Mouse (Mus musculus): ENCODE results near the gene Hspa14.

Hspa14 gene

GRCm38 (mm10) chr2:3512552-3513454 is at the start of gene Hspa14, which contains the start of the genes Gm45902 and Cdnf:
Gene Hspa14, minus strand, starts transcription at chr2:3512814.
Gene Gm45902, minus strand, starts transcription at chr2:3512790.
Gene Cdnf, plus strand, starts transcription at chr2:3513030.
- DNase-seq (ENCODE audit: low read depth, low spot score), result peak; percentile 99

GRCm38 (mm10) chr2:3546588-3546987 is 34.0 kb upstream of the Hspa14 start:
- DNase-seq (ENCODE audit: low read depth, low spot score), result peak; percentile 28

GRCm38 (mm10) chr2:3546055-3546454 is 33.4 kb upstream of the Hspa14 start:
- no peak for DNase-seq (ENCODE audit: low read depth, low spot score)

- DNase-seq (ENCODE audit: low read depth, low spot score), result no peak
These were observed 28.9 kb upstream of the Hspa14 start for GRCm38 (mm10) chr2:3541307-3542079.

GRCm38 (mm10) chr2:3526288-3526687 is 13.7 kb upstream of the Hspa14 start:
- no peak for DNase-seq (ENCODE audit: low read depth, low spot score)

GRCm38 (mm10) chr2:3522558-3522957 is 9.9 kb upstream of the Hspa14 start:
- DNase-seq (ENCODE audit: low read depth, low spot score), result no peak

GRCm38 (mm10) chr2:3512076-3512475 is 538 bp downstream of the Hspa14 start:
- DNase-seq (ENCODE audit: low read depth, low spot score), result no peak

- DNase-seq (ENCODE audit: low read depth, low spot score), result no peak
These were observed 11.7 kb downstream of the Hspa14 start for GRCm38 (mm10) chr2:3500886-3501285.

GRCm38 (mm10) chr2:3499543-3499942 is 13.1 kb downstream of the Hspa14 start:
- DNase-seq (ENCODE audit: low read depth, low spot score), result no peak

- DNase-seq (ENCODE audit: low read depth, low spot score), result no peak
These were observed 18.7 kb downstream of the Hspa14 start for GRCm38 (mm10) chr2:3493833-3494409.

GRCm38 (mm10) chr2:3489816-3490215 is 22.8 kb downstream of the Hspa14 start:
- DNase-seq (ENCODE audit: low read depth, low spot score), result no peak

- no peak for DNase-seq (ENCODE audit: low read depth, low spot score)
These were observed 32.4 kb downstream of the Hspa14 start for GRCm38 (mm10) chr2:3480239-3480638.

GRCm38 (mm10) chr2:3475746-3476251 is 36.8 kb downstream of the Hspa14 start:
- no peak for DNase-seq (ENCODE audit: low read depth, low spot score)

GRCm38 (mm10) chr2:3474861-3475283 is 37.7 kb downstream of the Hspa14 start, which contains the start of gene Suv39h2:
Gene Suv39h2, minus strand, starts transcription at chr2:3475031.
- peak; percentile 83 for DNase-seq (ENCODE audit: low read depth, low spot score)

- peak; percentile 34 for DNase-seq (ENCODE audit: low read depth, low spot score)
These were observed 38.2 kb downstream of the Hspa14 start for GRCm38 (mm10) chr2:3474361-3474805.

- no peak for DNase-seq (ENCODE audit: low read depth, low spot score)
These were observed 38.7 kb downstream of the Hspa14 start for GRCm38 (mm10) chr2:3473891-3474290.

- no peak for DNase-seq (ENCODE audit: low read depth, low spot score)
These were observed 56.0 kb downstream of the Hspa14 start for GRCm38 (mm10) chr2:3456590-3456989.

GRCm38 (mm10) chr2:3453096-3453495 is 59.5 kb downstream of the Hspa14 start:
- DNase-seq (ENCODE audit: low read depth, low spot score), result no peak

- DNase-seq (ENCODE audit: low read depth, low spot score), result no peak
These were observed 63.2 kb downstream of the Hspa14 start for GRCm38 (mm10) chr2:3449431-3449830.

- DNase-seq (ENCODE audit: low read depth, low spot score), result no peak
These were observed 66.6 kb downstream of the Hspa14 start for GRCm38 (mm10) chr2:3445984-3446383.

GRCm38 (mm10) chr2:3444206-3444605 is 68.4 kb downstream of the Hspa14 start:
- DNase-seq (ENCODE audit: low read depth, low spot score), result no peak
